Mouse (Mus musculus): ENCODE data around the gene Vamp4.

GRCm38 (mm10) chr1:162548016-162548916 is 22.0 kb upstream of the Vamp4 start, which contains the start of gene Mettl13:
- TF ChIP-seq CTCF (IDR thresholded peaks at IDR 0.05; ENCODE audit: borderline replicate concordance, extremely low read depth, insufficient read depth, insufficient read length) (no peak), POLR2A (IDR thresholded peaks at IDR 0.05; ENCODE audit: borderline replicate concordance, extremely low read depth, insufficient read depth, insufficient read length, poor library complexity, severe bottlenecking) (peak; percentile 59; the same call in 1 of the 2 replicates)

Measured in brain, embryonic 14.5 days (tissue).